Mouse (Mus musculus) layer of hippocampus, postnatal 36 days (tissue): ENCODE measurements around the gene Pm20d1. TPM values are rescaled to one million over a fixed set of nuclear protein-coding genes. Genes with fewer than 3 reads are reported as not detected.
"Not testable (repeated sequence)": the region's sequence is repeated elsewhere in the genome, so short reads cannot be mapped to it uniquely, and the experiment has no call there.

Experiments used
- DNase-seq, 2 experiments: peaks; one replicate each; pipeline ENCODE4 v3.0.0; 2022
- total RNA-seq, 2 experiments: library from RNA; stranded (reverse); gene quantifications; 2 replicates each; pipeline ENCODE4 v1.2.3; 2021

Pm20d1 gene
- total RNA-seq, 2 experiments from 2014 or later: 1.8 to 2.2 TPM

GRCm38 (mm10) chr1:131795171-131795570, 2.0 kb upstream of the Pm20d1 start:
- DNase-seq: no peak

GRCm38 (mm10) chr1:131800001-131800400, 2.8 kb downstream of the Pm20d1 start:
- DNase-seq: no peak

GRCm38 (mm10) chr1:131801071-131801470, 3.9 kb downstream of the Pm20d1 start:
- no peak for DNase-seq

GRCm38 (mm10) chr1:131802652-131803051, 5.5 kb downstream of the Pm20d1 start:
- DNase-seq: peak in 1 of 2 experiments; percentile 18

GRCm38 (mm10) chr1:131804166-131804565, 7.0 kb downstream of the Pm20d1 start:
- no peak for DNase-seq

- DNase-seq: no peak
Observed at GRCm38 (mm10) chr1:131808986-131809385, 11.8 kb downstream of the Pm20d1 start.

- DNase-seq: no peak
Observed at GRCm38 (mm10) chr1:131809651-131810050, 12.5 kb downstream of the Pm20d1 start.

GRCm38 (mm10) chr1:131811393-131811792, 14.2 kb downstream of the Pm20d1 start:
- DNase-seq: no peak

GRCm38 (mm10) chr1:131812006-131812405, 14.8 kb downstream of the Pm20d1 start:
- DNase-seq: no peak

- no peak for DNase-seq
Observed at GRCm38 (mm10) chr1:131812631-131813295, 15.6 kb downstream of the Pm20d1 start.

GRCm38 (mm10) chr1:131813731-131814130, 16.6 kb downstream of the Pm20d1 start:
- no peak for DNase-seq

GRCm38 (mm10) chr1:131814191-131814590, 17.0 kb downstream of the Pm20d1 start:
- DNase-seq: no peak

GRCm38 (mm10) chr1:131816886-131817285, 19.7 kb downstream of the Pm20d1 start:
- no peak for DNase-seq

GRCm38 (mm10) chr1:131820353-131820752, 23.2 kb downstream of the Pm20d1 start:
- DNase-seq: not testable (repeated sequence)

- no peak for DNase-seq
Observed at GRCm38 (mm10) chr1:131820887-131821328, 23.7 kb downstream of the Pm20d1 start.

GRCm38 (mm10) chr1:131822292-131822691, 25.1 kb downstream of the Pm20d1 start:
- DNase-seq: no peak

- no peak for DNase-seq
Observed at GRCm38 (mm10) chr1:131822856-131823492, 25.8 kb downstream of the Pm20d1 start.

GRCm38 (mm10) chr1:131823563-131823962, 26.4 kb downstream of the Pm20d1 start:
- DNase-seq: no peak

- no peak for DNase-seq
Observed at GRCm38 (mm10) chr1:131824528-131825181, 27.5 kb downstream of the Pm20d1 start.

- DNase-seq: no peak
Observed at GRCm38 (mm10) chr1:131827207-131827786, 30.1 kb downstream of the Pm20d1 start, which contains the start of gene Slc41a1. Gene Slc41a1, plus strand, starts transcription at chr1:131827493.

- peak; percentile 93 to 95 for DNase-seq
Observed at GRCm38 (mm10) chr1:131827787-131828258, 30.6 kb downstream of the Pm20d1 start.

- DNase-seq: no peak
Observed at GRCm38 (mm10) chr1:131828297-131829126, 31.3 kb downstream of the Pm20d1 start.
